Mouse (Mus musculus): ENCODE measurements around the gene Zdhhc22.

- TF ChIP-seq CTCF (IDR thresholded peaks at IDR 0.05; ENCODE audit: borderline replicate concordance, insufficient read depth, low read depth, low read length): no peak
- peak; percentile 18; the same call in 1 of the 2 replicates for TF ChIP-seq POLR2A (IDR thresholded peaks at IDR 0.05; ENCODE audit: borderline replicate concordance, insufficient read depth, low read length)
Observed at GRCm38 (mm10) chr12:87028068-87028467, 37.8 kb upstream of the Zdhhc22 start.

All from cerebellum, adult 2 months (tissue).